Mouse (Mus musculus) cerebellum, adult 18-20 months (tissue): ENCODE results near the gene Pim1.
"Not testable (repeated sequence)": the region's sequence is repeated elsewhere in the genome, so short reads cannot be mapped to it uniquely, and the experiment has no call there.

Source experiments
- DNase-seq, 2 experiments: peaks; one replicate each; pipeline ENCODE4 v3.0.0; 2021

The Pim1 gene

DNA sequence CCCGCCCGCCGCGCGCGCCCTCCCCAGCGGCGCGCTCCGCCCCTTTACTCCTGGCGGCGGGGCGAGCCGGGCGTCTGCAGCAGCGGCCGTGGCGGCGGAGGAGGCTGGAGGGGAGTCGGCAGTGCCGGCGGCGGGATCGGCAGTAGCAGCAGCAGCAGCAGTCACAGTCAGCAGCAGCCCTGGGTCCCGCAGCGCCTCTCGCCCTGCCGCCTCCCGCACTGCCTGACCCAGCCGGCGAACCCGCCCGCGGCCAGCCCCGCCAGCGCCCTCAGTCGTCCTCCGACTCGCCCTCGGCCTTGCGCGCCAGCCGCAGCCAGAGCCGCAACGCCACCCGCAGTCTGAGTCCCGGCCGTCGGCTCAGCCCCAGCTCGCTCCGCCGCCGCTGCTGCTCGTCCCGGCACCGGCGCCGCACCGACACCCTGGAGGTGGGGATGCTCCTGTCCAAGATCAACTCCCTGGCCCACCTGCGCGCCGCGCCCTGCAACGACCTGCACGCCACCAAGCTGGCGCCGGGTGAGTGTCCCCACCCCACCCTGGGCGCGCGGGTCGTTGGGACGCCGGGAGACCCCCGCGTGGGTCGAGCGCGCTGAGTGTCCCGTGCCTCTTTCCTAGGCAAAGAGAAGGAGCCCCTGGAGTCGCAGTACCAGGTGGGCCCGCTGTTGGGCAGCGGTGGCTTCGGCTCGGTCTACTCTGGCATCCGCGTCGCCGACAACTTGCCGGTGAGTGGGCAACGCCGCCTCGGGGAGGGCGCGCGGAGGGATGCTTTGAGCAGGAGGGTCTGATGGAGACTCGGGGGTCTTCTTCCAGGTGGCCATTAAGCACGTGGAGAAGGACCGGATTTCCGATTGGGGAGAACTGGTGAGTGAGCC is at the start of gene Pim1:
Pim1 (plus strand) TSS at position 41 of the 869 bp plus-strand sequence.
- DNase-seq: no peak

DNA sequence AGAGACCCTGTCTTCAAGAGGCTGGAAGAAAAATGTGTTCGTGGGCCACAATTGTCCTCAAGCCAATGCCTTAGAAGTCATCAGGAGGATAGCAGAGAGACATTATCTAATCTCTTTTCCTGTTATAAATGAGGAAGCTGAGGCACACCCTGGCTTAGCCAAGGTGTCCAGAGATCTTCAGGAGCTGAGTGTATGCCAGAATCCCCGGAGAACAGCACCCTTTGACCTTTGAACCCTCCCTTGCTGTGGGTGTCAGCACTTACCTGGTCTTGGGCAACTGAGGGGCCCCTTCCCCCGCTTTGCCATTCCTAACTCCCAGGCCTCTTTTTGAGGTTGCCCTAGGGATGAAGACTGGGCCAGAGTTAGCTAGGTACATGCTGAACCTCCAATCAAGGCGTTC is 49.0 kb upstream of the Pim1 start:
- no peak for DNase-seq

DNA sequence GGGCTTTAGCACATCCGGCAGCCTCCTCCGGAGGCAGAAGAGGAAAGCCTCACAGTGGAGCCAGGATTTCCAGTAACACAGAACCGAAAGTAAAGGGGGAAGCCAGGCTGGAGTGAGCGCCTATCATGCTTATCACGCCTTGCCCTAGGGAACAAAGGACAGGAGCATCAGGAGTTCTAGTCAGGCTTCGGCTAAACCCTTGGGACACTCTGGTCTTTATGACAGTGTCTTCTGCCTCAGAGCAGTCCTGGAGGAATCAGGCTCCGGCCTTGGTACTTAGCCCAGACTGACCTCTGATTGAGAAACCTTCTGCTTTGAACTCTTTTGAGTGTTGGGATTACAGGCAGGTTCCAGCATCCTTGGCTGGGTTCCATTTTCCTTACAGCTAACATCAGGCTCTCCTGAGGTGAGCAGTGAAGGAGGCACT is 48.4 kb upstream of the Pim1 start:
- no peak for DNase-seq

DNA sequence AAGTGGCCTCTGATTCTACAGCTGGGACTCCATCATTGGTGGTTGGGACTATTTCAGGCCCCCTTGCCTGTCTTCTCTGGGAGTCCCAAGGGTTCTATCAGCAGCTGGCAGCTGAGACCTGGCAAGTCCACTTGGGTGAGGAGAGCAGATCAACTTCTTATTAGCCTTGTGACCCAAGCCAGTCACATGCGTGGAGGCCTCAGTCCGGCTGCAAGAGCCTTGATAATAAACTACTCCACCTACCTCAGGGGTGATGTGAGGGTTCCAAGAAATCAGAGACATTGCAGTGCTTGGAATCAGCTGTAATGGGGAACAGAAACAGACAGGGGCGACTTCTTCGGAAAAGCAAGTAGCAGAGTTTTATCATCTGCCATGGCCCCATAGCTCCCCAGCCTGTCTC is 46.8 kb upstream of the Pim1 start:
- DNase-seq: no peak

DNA sequence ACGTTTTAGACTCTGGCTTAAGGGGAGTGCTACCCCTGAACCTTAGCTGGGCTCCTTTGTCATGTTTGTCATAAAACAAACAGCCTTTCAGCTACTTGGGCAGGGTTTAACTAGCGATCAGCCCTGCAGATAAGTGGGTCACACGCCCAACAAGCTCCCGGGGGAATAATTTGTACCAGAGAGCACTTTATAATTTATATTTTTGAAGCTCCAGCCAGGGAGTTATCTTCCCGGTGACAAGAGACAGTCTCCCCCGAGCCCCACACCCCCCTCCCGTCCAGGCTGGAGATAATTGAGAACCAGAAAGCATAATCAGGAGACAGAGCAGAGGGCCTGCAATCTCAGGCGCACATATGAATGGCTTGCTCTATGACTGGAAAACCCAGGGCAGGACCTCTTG is 45.5 kb upstream of the Pim1 start:
- no peak for DNase-seq

DNA sequence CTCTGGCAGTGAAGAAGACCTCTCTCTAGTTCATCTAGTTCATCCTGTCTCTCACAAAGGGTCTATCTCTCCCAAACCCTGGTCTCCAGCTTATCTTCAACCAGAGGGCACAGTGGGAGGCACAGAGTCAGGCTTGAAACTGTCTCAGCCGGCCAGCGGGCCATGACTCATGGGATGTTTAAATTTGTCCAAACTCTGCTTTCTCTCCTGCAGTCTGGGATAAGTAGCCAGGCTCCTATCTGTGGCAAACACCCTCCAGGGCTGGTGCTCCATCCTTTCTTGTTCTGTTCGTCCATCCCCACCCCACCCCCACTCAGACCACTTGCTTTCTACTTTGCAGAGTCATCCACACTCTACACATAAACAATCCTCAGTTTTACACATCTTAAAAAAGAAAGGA is 43.2 kb upstream of the Pim1 start:
- DNase-seq: no peak

DNA sequence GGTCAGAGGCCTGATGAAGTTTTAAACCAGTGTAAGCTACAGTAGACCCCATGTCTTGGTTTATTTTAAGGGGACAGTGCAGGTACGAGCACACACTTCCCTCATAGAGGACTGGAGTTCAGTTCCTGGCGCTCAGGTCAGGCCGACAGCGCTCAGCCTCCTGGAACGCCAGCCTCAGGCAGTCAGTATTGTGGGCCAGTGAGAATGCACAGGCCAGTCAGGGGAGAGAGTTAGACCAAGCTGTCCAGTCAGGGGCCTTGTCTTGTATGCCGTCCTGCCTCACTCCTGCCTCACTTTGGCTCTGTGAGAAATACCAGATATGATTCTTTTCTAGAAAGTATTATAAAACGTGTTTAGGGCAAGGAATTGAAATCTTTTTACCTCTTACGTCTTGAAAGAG is 42.5 kb upstream of the Pim1 start:
- no peak for DNase-seq

DNA sequence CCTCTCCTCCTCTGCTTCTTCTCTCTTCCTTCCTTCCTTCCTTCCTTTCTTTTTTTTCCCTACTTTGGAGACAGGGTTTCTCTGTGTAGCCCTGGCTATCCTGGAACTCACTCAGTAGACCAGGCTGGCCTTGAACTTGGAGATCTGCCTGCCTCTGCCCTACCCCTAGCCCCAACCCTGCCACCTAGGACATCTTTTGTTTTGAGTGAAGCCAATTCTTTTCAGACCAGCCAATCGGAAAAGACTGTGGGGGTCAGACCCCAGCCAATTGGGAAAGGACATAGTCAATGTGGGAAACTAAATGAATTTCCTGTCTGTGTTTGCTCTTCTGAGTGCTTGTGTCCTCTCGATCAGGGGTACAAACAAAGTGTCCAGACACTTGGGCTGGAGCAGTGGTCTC is 42.0 kb upstream of the Pim1 start:
- DNase-seq: no peak

DNA sequence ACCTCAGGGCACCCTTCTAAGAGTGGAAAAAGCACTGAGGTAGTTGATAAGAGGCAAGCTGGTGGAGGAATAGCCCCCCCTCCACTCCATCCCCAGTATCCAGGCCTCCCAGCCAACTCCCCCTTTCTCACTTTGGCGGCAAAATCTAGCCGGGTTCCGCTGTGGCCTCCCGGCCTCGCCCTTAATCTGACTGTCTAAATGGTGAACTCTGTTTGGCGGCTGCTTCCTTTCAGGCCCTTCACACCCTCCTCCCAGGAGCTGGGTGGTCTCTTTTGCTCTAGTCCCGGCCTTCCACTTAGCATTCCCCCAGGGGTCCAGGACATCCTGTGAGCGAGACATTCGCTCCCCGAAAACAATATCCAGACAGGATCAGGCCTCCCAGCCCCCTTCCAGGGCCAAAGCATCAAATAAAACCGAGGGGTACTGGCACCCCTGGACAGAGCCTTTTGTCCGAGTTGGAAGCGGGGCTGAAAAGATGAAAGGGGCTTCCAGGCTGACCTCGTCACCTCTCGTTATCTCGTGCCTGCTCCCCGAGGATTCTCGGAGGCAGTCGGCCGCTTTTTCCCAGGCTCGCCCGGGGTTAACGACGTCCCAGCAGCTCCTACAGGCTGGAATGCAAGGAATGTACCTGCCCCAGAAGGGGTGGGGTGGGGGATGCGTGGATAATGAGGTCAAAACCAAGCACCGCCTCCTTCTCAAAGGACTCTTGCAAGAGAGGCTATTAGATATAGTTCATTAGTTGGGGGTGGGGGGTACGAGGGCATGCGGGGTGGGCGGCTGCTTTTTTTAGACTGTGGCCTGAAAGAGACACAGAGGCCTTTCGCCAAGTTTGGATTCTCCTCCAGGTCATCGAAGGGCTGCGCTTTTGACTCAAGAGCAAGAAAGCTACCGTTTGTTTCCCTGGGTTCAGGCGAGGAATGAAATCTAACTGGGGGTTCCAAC is 39.4 kb upstream of the Pim1 start:
- DNase-seq: no peak

DNA sequence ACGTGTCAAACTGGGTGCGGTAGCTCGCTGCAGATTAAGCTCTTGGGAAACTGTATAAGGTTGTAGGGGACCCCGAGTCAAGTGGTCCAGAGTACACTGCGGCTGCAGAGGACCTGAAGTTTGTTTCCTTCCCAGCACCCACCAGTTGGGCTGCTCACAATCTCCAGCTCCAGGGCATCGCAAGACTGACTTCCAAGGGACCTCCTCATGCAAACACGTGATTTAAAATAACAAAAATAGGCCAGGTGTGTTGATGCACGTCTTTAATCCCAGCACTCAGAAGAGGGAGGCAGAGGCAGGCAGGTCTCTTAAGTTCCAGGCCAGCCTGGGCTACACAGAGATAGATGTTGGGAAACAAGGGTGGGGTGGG is 38.7 kb upstream of the Pim1 start:
- DNase-seq: no peak

DNA sequence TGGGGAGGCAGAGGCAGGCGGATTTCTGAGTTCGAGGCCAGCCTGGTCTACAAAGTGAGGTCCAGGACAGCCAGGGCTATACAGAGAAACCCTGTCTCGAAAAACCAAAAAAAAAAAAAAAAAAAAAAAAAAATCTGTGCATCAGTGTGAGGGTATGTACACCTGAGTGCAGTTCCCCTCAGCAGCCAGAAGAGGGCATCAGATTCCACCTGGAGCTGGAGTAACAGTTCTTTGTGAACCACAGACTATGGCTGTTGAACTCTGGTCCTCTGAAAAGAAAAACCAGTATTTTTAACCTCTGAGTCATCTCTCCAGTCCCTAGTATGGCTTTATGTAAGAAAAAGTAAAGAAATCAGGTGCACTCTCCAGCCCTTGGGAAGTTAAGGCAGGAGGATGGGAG is 36.4 kb upstream of the Pim1 start:
- DNase-seq: not testable (repeated sequence)

DNA sequence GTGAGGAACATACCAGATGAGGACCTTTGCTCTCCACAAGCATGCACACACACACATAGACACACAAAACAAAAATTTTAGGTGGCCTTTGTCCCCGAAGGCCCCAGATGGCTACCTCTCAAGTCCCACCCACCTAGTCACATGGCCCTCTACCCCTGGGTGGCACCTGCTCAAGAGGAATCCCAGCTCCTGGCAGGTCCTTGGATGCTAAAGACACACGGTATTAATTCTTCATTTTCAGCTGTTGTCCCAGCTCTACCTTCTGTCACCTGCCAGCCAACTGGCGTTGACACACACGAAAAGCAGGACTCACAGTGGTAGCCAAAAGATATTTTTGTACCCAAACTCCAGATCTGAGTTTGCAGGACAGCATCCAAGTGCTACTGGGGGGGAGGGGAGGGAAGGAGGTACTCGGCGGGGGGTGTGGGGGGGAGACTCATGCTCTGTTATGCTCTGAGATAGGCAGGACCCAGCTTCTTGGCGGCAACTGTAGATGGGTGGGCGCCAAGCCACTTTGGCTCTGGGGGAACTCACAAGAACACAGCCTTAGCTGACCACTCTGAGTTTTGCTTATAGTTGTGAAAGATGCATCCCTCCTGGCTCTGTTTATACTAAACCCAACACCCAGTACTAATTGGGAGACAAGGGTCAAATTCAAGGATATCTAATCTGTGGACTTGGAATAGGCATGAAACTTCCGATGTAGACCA is 35.0 kb upstream of the Pim1 start:
- DNase-seq: peak; percentile 18 to 23

DNA sequence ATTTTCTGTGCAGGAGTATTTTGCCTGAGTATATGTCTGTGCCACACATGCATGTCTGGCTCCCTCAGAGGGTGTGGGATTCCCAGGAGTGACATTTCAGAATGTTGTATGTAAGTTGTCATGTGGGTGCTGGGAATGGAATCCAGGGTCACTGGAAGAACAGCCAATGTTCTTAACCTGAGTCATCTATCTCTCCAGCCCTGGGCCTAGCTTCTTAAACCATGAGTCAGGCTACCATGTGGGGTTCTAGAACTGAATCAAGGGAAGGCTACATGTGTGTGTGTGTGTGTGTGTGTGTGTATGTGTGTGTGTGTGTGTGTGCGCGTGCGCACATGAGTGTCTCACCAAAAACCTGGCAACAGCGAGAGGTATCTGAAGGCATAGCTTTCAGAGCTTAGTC is 34.1 kb upstream of the Pim1 start:
- no peak for DNase-seq

DNA sequence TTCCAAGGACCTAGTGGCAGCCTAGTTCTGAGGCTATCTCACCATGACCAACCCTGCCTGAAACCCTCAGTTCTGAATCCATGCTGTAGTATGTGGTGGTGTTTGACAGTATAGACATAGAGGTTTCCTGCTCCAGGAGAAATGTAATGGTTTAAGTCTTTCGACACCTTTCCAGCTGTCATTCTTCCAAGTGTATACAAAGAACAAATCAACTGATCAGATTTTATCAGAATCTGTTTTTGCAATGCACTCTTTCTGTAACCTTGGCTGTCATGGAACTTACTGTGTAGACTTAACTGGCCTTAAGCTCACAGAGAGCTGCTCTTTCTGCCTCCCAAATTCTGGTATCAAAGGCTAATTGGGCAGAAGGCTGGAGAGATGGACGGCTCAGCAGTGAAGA is 33.6 kb upstream of the Pim1 start:
- DNase-seq: no peak

DNA sequence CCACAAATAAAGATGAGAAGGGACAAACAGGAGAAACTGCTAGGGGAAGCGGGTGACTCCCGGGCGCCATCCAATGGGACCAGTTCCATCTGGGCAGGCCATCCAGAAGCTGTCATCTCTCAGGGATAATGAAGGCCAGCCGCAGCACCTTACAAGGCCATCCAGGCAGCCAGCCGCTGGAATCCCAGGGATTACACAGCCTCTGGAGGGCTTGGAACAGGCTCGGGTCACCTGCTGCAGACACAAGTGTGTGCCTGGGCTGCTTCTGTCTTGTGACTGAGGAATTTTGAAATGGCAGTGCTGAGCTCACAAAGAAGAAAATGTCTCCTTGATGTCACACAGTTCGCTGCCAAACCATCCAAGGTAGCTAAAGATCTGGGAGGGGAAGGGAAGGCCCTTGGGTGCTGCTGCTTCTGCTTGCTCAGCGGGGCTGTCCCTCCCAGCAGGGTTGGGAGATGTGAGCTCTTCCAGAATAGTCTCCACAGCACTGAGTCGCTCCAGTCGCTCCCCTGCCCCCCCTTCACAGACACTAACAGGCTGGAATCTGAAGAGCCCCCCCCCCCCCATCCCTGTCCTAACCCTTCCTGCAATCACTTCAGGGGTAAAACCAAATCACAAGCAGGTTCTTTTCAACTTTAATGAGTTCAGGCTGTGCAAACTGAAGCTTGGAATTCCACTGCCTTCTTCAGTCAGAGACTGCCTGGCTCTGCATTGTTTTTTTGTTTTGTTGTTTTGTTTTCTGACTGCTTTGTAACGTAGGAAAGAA is 32.6 kb upstream of the Pim1 start:
- DNase-seq: no peak

DNA sequence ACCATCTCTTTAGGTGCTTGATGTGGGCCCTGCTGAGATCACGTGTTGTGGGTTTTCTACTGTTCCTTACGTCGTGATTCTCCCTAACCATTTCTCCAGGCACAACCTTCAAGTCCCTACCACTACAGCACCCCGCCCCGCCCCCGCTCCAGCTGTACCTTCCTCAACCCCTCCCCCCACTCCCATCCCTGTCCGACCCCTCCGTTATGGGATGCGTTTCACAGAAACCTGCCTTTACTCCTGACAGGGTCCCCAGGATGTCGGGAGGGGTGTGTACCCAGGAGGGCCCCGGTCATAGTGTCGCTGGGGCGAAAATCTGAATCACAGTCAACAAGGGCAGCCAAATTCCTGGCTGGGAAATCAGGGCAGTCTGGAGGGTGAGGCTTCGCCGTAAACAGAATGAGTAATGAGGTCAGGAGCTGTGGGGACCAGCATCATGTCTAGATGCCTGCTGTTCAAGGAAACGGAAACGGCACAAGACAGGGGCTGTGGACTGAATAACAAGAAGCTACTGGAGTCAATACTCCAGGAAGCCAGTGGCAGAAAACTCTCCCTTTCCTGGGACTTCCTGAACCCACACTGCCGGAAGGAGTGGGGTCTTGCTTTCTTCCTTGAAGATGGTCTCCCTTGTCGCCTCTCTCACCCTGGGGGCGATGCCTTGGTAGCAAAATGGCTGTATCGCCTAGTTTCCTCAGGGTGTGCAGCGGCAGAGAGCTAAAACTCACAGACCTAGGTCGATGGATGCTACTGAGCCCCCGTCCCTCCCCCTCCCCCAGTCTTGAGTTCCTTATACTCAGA is 31.0 kb upstream of the Pim1 start:
- peak; percentile 64 to 70 for DNase-seq

DNA sequence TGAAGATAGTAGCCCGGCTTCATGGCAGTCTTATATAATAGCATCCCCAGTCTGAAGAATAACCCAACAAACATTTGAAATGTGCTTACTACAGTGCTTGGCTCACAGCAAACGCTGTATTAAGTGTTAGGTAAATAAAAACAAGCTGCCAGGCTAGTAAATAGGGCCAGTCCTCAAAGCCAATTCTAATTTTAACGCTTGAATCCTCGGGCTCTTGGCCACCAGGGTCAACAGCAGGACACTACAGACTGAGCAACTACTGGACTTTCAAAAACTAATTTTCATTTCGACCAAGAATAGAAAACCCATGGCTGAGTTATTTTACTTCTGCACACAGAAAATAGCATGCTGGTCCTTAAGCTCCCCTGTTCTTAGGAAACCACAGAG is 30.4 kb upstream of the Pim1 start:
- DNase-seq: peak in 1 of 2 experiments; percentile 30

DNA sequence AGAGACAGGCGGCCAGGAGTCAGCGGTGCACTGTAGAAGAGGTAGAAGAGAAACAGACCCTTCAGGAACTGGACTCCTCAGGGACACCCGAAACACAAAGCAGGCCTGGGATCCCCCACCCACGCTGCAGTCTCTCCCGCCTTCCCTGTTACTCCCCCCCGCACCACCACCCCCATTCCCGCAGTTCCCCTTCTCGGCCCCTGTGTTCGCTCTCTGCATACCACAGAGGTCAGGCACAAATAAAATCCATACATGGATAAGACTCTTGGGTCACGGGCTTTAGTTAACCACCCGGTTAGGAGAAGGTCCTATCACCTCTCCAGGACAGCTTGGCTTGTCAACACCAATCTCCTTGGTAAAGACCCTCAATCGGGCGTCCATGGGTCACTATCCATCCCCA is 26.9 kb upstream of the Pim1 start:
- no peak for DNase-seq

DNA sequence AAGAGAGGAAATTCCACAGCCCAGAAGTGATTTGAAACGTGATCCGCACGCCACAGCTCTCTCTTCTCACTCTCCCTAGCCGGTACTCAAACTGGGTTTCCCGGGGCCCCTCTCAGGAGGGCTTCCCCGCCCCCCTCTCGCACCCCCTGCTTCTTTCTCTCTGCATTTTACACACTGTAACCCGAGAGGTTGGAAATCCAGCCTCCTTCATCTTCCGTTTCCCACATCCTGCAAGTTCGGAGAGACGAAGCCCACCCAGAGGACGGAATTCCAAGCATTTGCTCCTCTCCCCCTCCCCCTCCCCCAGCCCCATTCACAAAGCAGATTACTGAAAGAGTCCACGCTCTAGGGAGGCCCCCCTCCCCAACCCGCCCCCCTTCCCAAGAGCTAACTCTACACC is 26.5 kb upstream of the Pim1 start:
- DNase-seq: no peak

DNA sequence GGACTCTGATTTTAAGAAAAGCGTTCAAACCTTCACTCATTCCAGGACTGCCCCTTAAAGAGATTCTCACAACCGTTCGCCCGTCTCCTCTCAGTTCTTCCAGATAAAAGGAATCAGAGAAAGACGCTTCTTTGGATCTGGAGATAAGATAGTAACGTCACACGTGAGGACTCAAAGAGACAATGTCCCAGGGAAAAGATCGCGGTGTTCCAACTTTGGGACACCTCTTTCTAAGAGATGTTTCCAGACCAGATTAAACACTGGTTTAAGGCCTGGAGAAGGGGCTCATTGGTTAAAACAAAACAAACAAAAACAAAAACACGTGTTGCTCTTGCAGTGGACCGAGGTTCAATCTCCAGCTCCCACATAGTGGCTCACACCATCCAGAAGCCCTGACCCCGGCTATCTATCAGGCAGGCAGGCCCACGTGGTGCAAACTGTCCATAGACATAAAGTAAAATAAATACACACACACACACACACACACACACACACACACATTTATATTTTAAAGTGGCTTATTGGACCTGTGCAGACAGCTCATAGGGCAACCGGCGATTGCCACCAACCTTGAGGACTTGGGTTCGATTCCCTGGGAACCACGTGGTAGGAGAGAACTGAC is 25.9 kb upstream of the Pim1 start:
- DNase-seq: no peak

DNA sequence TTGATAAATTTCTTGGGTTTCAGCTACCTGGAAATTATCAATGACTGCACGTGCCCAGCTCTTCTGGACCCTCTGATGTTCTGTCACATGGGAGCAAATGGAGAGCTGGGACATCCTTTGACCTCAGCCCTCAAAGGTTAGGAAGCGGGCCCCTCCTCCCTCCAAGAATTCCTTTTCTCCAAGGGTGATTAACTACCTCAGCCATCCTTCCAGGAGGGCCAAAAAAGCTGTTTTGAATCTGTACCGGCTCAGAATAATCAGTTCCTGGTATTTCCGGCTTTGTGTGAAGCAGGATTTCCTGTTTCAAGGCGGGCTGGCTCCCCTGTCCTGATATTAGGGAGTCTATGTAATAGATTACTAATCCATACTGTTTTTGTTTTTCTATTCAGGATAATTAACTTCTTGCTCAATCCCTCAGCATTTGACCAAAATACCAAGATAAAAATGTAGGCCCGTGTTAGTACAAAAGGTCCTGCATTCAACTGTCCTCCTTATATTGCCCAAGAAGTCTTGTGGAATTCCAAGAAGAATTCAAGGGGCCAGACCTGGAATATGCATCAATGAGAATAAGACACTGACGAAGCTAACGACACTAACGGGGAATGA is 25.0 kb upstream of the Pim1 start:
- no peak for DNase-seq
